Mouse (Mus musculus) hindbrain, embryonic 12.5 days (tissue): ENCODE measurements around the gene Wwox. TPM values are rescaled to one million over a fixed set of nuclear protein-coding genes. Genes with fewer than 3 reads are reported as not detected.

Source experiments
- ATAC-seq: fragments of 200-750 bp; cut with Nextera tagmentation; 2 replicates; pipeline ENCODE4 v1.8.0; 2017; ENCODE audit warnings: moderate TSS enrichment; ENCODE audit not compliant: low FRiP score
- H3K27ac ChIP-seq: fragments of 300-500 bp; sonication (generic); 2 replicates; pipeline ENCODE4 v1.5.1; 2016; ENCODE audit warnings: mild to moderate bottlenecking
- H3K27me3 ChIP-seq: fragments of 300-500 bp; sonication (generic); 2 replicates; pipeline ENCODE4 v1.6.1; 2016; ENCODE audit warnings: mild to moderate bottlenecking
- H3K36me3 ChIP-seq: fragments of 300-500 bp; sonication (generic); 2 replicates; pipeline ENCODE4 v1.6.1; 2016; ENCODE audit warnings: mild to moderate bottlenecking
- H3K4me1 ChIP-seq: fragments of 300-500 bp; sonication (generic); 2 replicates; pipeline ENCODE4 v1.6.1; 2016
- H3K4me2 ChIP-seq: fragments of 300-500 bp; sonication (generic); replicated peaks from 2 replicates; pipeline ENCODE4 v1.6.1; 2016; ENCODE audit warnings: mild to moderate bottlenecking
- H3K4me3 ChIP-seq: fragments of 300-500 bp; sonication (generic); 2 replicates; pipeline ENCODE4 v1.5.1; 2016; ENCODE audit warnings: mild to moderate bottlenecking
- H3K9ac ChIP-seq: fragments of 300-500 bp; sonication (generic); 2 replicates; pipeline ENCODE4 v1.6.1; 2016; ENCODE audit warnings: mild to moderate bottlenecking, moderate library complexity
- H3K9me3 ChIP-seq: fragments of 300-500 bp; sonication (generic); replicated peaks from 2 replicates; pipeline ENCODE4 v1.6.1; 2016; ENCODE audit warnings: mild to moderate bottlenecking
- WGBS: fragments of 180-500 bp; shearing (Covaris S2); methylation state at CpG from one replicate; pipeline ENCODE4 v1.1.7; 2016; 5-methylcytosine and 5-hydroxymethylcytosine counted together
- polyA plus RNA-seq: library from polyadenylated mRNA; unstranded; fragments of >200 nt; fragmentation: Nextera tagmentation; extraction: Ambion mirVana; gene quantifications from 2 replicates; pipeline ENCODE4 v1.2.1, GENCODE M21; 2016

Gene Wwox
- polyA plus RNA-seq, 1 experiment from 2014 or later = 13.8 TPM

DNA sequence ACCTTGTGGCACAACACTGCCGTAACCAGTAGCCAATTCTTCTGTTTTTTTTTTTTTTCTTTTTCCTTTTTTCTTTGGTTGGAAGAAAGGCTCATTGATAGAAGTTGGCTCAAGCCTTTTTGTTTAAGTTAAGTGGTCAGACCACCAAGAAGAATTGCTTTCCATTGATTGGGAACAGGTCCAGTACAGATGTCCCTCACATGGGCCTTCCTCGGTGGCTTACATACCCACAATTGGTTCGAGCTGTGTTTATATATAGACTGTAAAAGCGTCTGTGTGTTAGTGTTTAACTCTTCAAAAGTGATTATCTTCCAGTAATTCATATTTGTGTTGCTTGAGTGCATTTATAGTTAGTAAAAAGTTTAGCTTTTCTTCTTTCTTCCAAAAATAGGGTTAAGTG, 176.0 kb downstream of the Wwox start:
- Histone ChIP-seq H3K9me3 (no peaks in the 10 kb centered on the region), H3K27ac (no peak overlapping the region), H3K4me1 (peaks cover 6% of the 10 kb centered on the region; the same call in 1 of the 2 replicates), H3K9ac (no peak overlapping the region), H3K4me3 (no peak overlapping the region), H3K27me3 (no peaks in the 10 kb centered on the region), H3K4me2 (no peak overlapping the region), H3K36me3 (no peaks in the 10 kb centered on the region)
- ATAC-seq = no peak
- WGBS = 69% methylated on average over 4 of the region's 4 CpGs

DNA sequence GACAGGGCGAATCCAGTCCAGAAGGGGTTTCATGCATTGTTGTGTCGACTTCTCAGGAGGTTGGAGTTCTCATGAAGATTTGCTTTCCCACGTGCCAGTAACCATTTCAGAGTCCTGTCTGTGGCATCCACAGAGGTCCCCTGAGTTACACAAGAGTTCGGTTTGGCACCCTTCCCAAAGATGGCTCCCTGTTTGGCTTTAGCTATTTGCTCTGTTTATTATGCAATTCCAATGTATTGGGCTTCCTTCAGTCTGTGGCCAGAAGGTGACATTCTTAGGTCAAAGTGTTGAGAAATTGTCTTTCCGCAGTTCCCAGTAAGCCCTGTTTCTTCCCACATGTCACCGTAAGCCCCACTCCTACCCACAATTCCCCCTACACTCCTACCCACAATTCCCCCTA, 176.5 kb downstream of the Wwox start:
- Histone ChIP-seq H3K4me3 (no peak overlapping the region), H3K27ac (no peak overlapping the region), H3K4me1 (peaks cover 6% of the 10 kb centered on the region; the same call in 1 of the 2 replicates), H3K27me3 (no peaks in the 10 kb centered on the region), H3K36me3 (no peaks in the 10 kb centered on the region), H3K4me2 (no peak overlapping the region), H3K9me3 (no peaks in the 10 kb centered on the region), H3K9ac (no peak overlapping the region)
- 88% methylated on average over 6 of the region's 6 CpGs for WGBS
- no peak for ATAC-seq

DNA sequence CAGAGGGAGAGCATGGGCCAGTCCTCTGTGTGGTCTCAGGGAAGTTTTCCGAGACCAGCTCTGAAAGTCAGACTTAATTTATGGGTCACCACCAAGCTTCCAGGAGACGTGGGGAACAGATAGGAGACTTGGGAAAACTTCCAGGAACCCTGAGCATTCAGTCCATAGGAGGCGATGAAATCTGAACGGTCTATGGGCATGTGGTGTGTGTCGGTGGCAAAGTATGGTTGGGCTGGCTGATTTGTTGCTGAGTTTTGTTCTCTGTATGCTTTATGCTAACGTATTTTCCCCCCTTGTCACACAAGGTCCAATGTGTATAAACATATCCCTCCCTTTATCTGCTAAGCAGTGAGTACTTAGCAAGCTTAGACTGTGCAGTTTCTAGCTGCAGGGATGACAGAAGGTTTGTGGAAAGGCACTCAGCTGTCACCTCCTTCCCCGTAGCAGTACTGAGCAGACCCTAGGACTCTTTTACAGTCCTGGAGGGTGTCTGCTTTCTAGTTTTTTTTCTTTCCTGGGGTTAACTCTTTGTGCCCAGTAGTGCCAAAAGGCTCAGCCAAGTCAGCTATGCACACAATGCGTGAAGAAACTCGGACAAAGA, 179.6 kb downstream of the Wwox start:
- H3K27ac ChIP-seq = no peak overlapping the region; the same call in 1 of the 2 replicates
- 46% methylated on average over 9 of the region's 9 CpGs for WGBS
- no peaks in the 10 kb centered on the region for H3K27me3 ChIP-seq
- H3K4me2 ChIP-seq = no peak overlapping the region
- ATAC-seq = no peak
- no peak overlapping the region for H3K4me3 ChIP-seq
- no peaks in the 10 kb centered on the region for H3K36me3 ChIP-seq
- H3K4me1 ChIP-seq = peaks cover 6% of the 10 kb centered on the region; the same call in 1 of the 2 replicates
- H3K9ac ChIP-seq = no peak overlapping the region
- H3K9me3 ChIP-seq = no peaks in the 10 kb centered on the region

DNA sequence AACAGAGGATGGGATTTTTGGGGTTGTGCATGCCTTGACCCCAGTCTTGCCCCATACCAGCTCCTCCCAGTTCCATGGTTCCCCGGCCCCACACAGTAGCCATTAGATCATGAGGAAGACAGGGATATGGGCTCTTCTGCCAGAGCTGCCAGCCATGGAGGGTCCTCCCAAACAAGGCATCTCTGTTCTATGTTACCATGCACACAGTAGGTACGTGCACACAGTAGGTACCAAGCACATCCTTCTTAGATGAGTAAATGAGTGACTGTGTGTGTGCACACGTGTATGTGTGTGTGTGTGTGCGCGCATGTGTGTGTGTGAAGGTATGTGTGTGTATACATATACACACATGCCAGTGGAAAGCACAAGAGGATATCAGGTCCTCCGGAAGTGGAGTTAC, 185.9 kb downstream of the Wwox start:
- no peak for ATAC-seq
- Histone ChIP-seq H3K9me3 (no peaks in the 10 kb centered on the region), H3K27ac (no peak overlapping the region), H3K9ac (no peak overlapping the region), H3K4me3 (no peak overlapping the region), H3K4me1 (0 out of 2 replicates have a peak, but pooled peaks cover 2% of the 10 kb centered on the region), H3K4me2 (no peak overlapping the region), H3K36me3 (no peaks in the 10 kb centered on the region), H3K27me3 (no peaks in the 10 kb centered on the region)
- WGBS = 94% methylated on average over 6 of the region's 6 CpGs

DNA sequence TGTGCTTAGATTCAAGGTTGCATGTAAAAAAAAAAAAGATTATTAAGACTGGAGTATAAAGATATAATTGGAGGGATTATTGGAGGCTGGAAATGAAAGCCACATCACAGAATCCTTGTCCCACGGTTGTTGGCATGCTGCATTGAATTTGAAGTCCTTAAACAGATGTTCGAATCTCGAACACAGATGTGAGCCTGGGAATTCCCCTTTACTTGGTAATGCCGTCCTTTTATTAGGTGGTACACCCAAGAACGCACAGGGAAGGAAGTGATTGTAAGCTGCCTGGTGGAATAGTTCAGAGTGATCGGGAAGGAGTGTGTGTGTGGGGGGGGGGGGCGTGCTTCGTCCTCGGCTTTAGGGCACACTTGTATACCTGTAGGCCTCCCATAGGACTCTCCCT, 187.4 kb downstream of the Wwox start:
- H3K27ac ChIP-seq = no peak overlapping the region
- peaks cover 5% of the 10 kb centered on the region for H3K4me1 ChIP-seq
- WGBS = 78% methylated on average over 9 of the region's 9 CpGs
- H3K36me3 ChIP-seq = no peaks in the 10 kb centered on the region
- ATAC-seq = no peak
- no peaks in the 10 kb centered on the region for H3K9me3 ChIP-seq
- no peak overlapping the region for H3K4me3 ChIP-seq
- H3K9ac ChIP-seq = no peak overlapping the region
- H3K27me3 ChIP-seq = no peaks in the 10 kb centered on the region
- no peak overlapping the region for H3K4me2 ChIP-seq

DNA sequence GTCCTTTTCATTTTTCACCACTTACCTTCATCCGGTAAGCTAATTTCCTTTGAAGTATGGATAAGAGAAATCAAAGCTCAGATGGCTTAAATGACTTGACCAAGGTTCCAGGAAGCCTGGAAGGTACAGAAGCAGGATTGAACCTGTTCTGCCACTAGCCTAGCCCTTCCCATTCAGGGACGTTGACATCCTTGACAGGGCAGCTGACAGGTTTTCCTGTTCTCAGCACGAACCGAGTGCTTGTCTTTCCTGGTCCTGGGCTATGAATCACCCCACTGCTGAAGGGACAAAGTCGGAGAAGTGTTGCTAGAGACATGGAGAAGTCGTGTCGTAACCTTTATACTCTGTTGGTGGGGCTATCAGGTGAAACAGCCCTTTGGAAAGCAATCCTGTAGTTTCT, 190.3 kb downstream of the Wwox start:
- Histone ChIP-seq H3K27me3 (no peaks in the 10 kb centered on the region), H3K4me2 (no peak overlapping the region), H3K9me3 (no peaks in the 10 kb centered on the region), H3K36me3 (no peaks in the 10 kb centered on the region), H3K4me3 (no peak overlapping the region), H3K4me1 (peaks cover 7% of the 10 kb centered on the region), H3K9ac (no peak overlapping the region), H3K27ac (no peak overlapping the region)
- no peak for ATAC-seq
- WGBS = 85% methylated on average over 7 of the region's 7 CpGs

DNA sequence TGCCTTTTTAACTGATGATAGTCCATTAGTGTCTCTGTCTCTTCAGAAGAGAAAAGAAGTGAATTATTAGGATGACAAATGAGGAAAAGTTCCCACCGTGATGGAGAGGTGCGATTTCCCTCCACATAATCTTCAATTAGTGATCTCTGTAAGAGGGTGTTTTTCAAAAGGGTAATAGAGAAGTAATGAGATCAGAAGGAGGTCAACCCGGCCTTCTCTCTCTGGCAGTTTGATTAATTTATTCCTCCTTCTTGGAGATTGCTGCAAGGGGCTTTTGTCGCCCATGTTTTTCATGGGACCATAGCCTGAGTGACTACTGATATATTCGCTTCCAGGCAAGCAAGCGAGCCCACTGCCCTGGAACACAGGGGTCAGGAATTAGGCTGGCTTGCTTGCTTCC, 191.6 kb downstream of the Wwox start:
- H3K27me3 ChIP-seq = no peaks in the 10 kb centered on the region
- no peak overlapping the region for H3K4me3 ChIP-seq
- H3K9ac ChIP-seq = no peak overlapping the region
- peaks cover 11% of the 10 kb centered on the region for H3K4me1 ChIP-seq
- ATAC-seq = no peak
- H3K4me2 ChIP-seq = no peak overlapping the region
- no peaks in the 10 kb centered on the region for H3K36me3 ChIP-seq
- H3K27ac ChIP-seq = no peak overlapping the region
- no peaks in the 10 kb centered on the region for H3K9me3 ChIP-seq
- 45% methylated on average over 6 of the region's 6 CpGs for WGBS

DNA sequence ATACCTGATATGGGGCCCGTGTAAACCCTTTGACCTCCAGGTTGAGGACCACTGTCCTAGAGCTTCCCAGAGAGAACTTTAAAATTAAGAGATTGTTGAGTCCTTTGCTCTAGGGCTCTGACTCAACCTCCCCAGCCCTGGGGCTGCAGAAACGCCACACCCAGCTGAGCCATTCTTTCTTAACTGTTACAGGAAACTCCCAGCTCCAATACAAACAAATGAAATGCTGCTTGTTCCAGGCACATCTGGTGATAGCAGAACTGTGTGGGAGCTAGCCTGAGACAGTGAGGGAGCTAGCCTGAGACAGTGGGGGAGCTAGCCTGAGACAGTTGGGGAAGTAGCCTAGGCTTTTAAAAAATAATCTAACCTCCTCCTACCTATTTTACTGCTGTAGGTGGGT, 194.7 kb downstream of the Wwox start:
- Histone ChIP-seq H3K27ac (no peak overlapping the region), H3K27me3 (no peaks in the 10 kb centered on the region), H3K36me3 (no peaks in the 10 kb centered on the region), H3K4me2 (no peak overlapping the region), H3K4me1 (peaks cover 11% of the 10 kb centered on the region), H3K4me3 (no peak overlapping the region), H3K9ac (no peak overlapping the region), H3K9me3 (no peaks in the 10 kb centered on the region)
- no peak for ATAC-seq
- WGBS = 81% methylated on average over 2 of the region's 2 CpGs

DNA sequence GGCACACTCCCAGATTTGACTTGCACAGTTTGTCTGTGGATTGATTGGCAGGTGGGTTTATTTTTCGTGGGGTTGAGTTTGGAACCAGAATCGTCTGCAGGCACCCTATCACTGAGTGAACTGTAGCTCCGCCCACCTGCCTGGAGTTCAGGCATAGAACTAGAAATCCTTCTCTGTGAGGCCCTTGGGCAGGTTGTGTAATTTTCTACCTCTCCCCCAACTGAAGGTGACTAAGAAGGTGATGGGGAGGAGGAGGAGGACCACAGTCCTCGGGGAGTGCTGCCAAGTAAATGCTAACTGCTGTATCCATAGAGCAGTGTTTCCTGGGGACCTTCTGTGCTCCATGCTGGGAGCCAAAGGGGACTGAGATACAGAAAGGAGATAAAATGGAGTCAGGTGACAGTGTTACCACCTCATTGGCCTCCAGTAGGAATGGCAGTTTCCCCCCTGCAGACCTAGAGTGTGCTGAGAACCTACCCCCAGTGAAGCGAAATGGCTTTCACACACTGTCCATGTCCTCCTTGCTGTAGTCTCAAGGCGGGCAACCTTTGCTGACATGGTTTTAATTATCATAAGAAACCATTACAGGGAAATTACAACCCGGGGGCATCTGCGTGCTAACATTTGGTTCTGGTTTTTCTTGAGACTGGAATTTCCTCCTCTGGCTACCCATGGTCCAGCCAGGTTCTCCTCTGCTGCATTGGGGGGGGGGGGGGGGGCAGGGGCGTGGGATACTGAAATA, 195.4 kb downstream of the Wwox start:
- H3K9me3 ChIP-seq = no peaks in the 10 kb centered on the region
- H3K9ac ChIP-seq = no peak overlapping the region
- ATAC-seq = no peak
- H3K4me3 ChIP-seq = no peak overlapping the region
- peaks cover 11% of the 10 kb centered on the region for H3K4me1 ChIP-seq
- H3K4me2 ChIP-seq = no peak overlapping the region
- no peaks in the 10 kb centered on the region for H3K27me3 ChIP-seq
- WGBS = 54% methylated on average over 9 of the region's 9 CpGs
- H3K36me3 ChIP-seq = no peaks in the 10 kb centered on the region
- H3K27ac ChIP-seq = no peak overlapping the region

DNA sequence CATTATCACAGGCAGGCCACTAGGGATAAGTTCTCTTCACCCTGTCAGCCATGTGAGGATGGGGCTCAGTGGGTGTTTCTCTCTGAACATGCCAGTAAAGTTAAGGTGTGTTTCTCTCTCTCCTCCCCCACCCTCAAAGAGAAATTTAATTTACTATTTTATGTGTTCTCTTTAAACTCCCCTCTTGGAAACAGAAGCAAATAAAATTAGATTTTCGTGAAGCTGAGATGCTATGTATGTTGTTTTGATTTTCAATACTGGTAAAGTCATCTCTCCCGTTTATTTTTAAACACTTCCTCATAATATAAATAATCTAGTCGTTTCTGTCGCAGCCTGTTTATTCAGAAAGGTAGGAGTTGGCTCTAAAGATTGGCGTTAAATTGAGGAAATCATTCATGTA, 196.9 kb downstream of the Wwox start:
- Histone ChIP-seq H3K9me3 (no peaks in the 10 kb centered on the region), H3K4me1 (0 out of 2 replicates have a peak, but pooled peaks cover 6% of the 10 kb centered on the region), H3K4me3 (no peak overlapping the region), H3K4me2 (no peak overlapping the region), H3K27me3 (no peaks in the 10 kb centered on the region), H3K36me3 (no peaks in the 10 kb centered on the region), H3K9ac (no peak overlapping the region), H3K27ac (no peak overlapping the region)
- ATAC-seq = no peak
- WGBS = 89% methylated on average over 5 of the region's 5 CpGs

DNA sequence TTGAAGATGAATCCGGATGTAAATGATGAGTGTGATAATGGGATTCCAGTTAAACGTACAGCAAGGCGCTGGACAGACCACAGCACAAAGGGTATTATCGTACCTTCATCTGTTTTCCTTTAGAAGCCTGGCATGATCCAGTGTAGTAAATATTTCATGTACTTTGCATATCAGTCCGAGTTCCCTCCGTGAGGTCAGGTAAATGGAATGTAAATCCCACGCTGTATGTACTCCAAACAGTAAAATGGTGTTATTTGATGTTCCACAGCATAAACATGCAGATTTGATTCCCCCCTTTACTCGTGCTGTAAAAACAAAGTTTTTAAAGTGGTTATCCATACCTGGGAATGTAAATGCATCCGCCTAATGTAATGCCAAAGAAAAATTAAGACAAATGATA, 202.4 kb downstream of the Wwox start:
- Histone ChIP-seq H3K4me1 (no peaks in the 10 kb centered on the region), H3K9ac (no peak overlapping the region), H3K4me3 (no peak overlapping the region), H3K27ac (no peak overlapping the region), H3K36me3 (no peaks in the 10 kb centered on the region), H3K9me3 (no peaks in the 10 kb centered on the region), H3K4me2 (no peak overlapping the region), H3K27me3 (no peaks in the 10 kb centered on the region)
- no peak for ATAC-seq
- 80% methylated on average over 9 of the region's 9 CpGs for WGBS

DNA sequence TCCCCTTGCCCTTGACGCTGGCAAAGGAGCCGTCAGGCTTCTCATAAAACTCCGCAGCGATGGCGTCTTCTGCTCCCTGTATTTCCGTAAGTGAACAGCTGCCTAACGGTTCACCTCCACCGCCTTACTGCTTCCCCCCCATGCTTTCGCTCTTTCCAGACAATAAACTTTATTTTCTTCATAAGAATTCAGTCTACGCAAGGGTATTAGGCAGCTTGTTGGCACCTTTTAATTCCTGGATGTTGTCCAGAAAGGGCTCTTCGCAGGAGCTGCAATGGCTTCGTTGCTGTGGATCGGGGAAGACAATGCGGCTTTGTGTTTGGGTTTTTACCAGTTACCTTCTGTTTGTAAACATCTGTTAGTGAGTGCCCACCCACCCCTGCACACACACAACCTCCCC, 211.3 kb downstream of the Wwox start:
- no peak overlapping the region for H3K27ac ChIP-seq
- no peaks in the 10 kb centered on the region for H3K4me1 ChIP-seq
- H3K36me3 ChIP-seq = no peaks in the 10 kb centered on the region
- no peak overlapping the region for H3K9ac ChIP-seq
- no peak overlapping the region for H3K4me2 ChIP-seq
- H3K4me3 ChIP-seq = no peak overlapping the region
- ATAC-seq = no peak
- WGBS = 90% methylated on average over 14 of the region's 14 CpGs
- H3K27me3 ChIP-seq = no peaks in the 10 kb centered on the region
- H3K9me3 ChIP-seq = no peaks in the 10 kb centered on the region

DNA sequence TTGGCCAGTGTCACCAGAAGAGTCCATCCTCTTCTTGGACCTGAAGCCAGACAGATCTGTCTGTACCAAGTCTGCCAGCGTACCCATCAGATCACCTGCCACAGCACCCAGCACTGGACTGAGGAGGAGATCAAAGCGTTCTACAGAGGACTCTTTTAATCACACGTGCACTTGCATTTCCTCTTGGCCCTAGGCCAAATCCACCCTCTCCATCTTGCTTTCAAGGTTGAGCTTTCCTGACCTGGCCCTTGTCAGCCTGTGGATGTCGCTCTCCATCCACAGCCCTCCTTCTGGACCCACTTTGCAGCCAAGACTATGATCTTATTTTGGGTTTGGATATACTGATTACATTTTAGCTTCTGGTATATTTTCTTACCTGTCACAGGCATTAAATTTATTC, 218.3 kb downstream of the Wwox start:
- Histone ChIP-seq H3K4me3 (no peak overlapping the region), H3K9ac (no peak overlapping the region), H3K9me3 (no peaks in the 10 kb centered on the region), H3K36me3 (no peaks in the 10 kb centered on the region), H3K27ac (no peak overlapping the region), H3K27me3 (no peaks in the 10 kb centered on the region; the same call in 1 of the 2 replicates), H3K4me1 (no peaks in the 10 kb centered on the region), H3K4me2 (no peak overlapping the region)
- 70% methylated on average over 4 of the region's 4 CpGs for WGBS
- no peak for ATAC-seq
